Mouse (Mus musculus) neural tube, embryonic 14.5 days (tissue): Measurements from ENCODE around the gene Tmod2. TPM values are rescaled to one million over a fixed set of nuclear protein-coding genes. Genes with fewer than 3 reads are reported as not detected.

Experiments
- ATAC-seq: fragments of 200-750 bp; cut with Nextera tagmentation; 2 replicates; pipeline ENCODE4 v1.8.0; 2017; ENCODE audit warnings: low read depth, mild to moderate bottlenecking, moderate TSS enrichment, moderate library complexity
- H3K27ac ChIP-seq: fragments of 300-500 bp; sonication (generic); 2 replicates; pipeline ENCODE4 v1.5.1; 2014; ENCODE audit warnings: low read depth, mild to moderate bottlenecking, control low read depth, low read length, moderate library complexity, mixed read lengths
- H3K27me3 ChIP-seq: fragments of 300-500 bp; sonication (generic); 2 replicates; pipeline ENCODE4 v1.6.1; 2014; ENCODE audit warnings: low read length; ENCODE audit not compliant: control insufficient read depth, insufficient read depth
- H3K36me3 ChIP-seq: fragments of 300-500 bp; sonication (generic); 2 replicates; pipeline ENCODE4 v1.6.1; 2014; ENCODE audit warnings: low read length, mixed read lengths; ENCODE audit not compliant: control insufficient read depth, insufficient read depth
- H3K4me1 ChIP-seq: fragments of 300-500 bp; sonication (generic); 2 replicates; pipeline ENCODE4 v1.6.1; 2014; ENCODE audit warnings: low read length; ENCODE audit not compliant: control insufficient read depth, insufficient read depth
- H3K4me2 ChIP-seq: fragments of 300-500 bp; sonication (generic); 2 replicates; pipeline ENCODE4 v1.6.1; 2014; ENCODE audit warnings: mild to moderate bottlenecking, low read depth, low read length, control low read depth
- H3K4me3 ChIP-seq: fragments of 300-500 bp; sonication (generic); 2 replicates; pipeline ENCODE4 v1.5.1; 2014; ENCODE audit warnings: low read depth, low read length, control low read depth, mixed read lengths
- H3K9ac ChIP-seq: fragments of 300-500 bp; sonication (generic); replicated peaks from 2 replicates; pipeline ENCODE4 v1.6.1; 2014; ENCODE audit warnings: low read depth, mild to moderate bottlenecking, control low read depth, low read length, mixed read lengths
- H3K9me3 ChIP-seq: fragments of 300-500 bp; sonication (generic); 2 replicates; pipeline ENCODE4 v1.6.1; 2016; ENCODE audit warnings: low read length; ENCODE audit not compliant: control insufficient read depth
- WGBS: fragments of 180-500 bp; shearing (Covaris S2); extraction: QIAGEN DNeasy Blood & Tissue Kit; methylation state at CpG from one replicate; pipeline ENCODE4 v1.1.7; 2014; 5-methylcytosine and 5-hydroxymethylcytosine counted together
- polyA plus RNA-seq: library from polyadenylated mRNA; unstranded; fragments of >200 nt; fragmentation: Nextera tagmentation; extraction: Ambion mirVana; gene quantifications from 2 replicates; pipeline ENCODE4 v1.2.1, GENCODE M21; 2014

Tmod2 gene
- polyA plus RNA-seq, 1 experiment from 2014 or later = 265 TPM

GRCm38 (mm10) chr9:75563176-75563575 lies 47.9 kb downstream of the Tmod2 start:
- no peaks in the 10 kb centered on the region for H3K4me1 ChIP-seq
- no peak overlapping the region for H3K4me3 ChIP-seq
- WGBS = 47% methylated on average over 2 of the region's 2 CpGs
- ATAC-seq = no peak
- H3K9me3 ChIP-seq = no peaks in the 10 kb centered on the region
- H3K36me3 ChIP-seq = no peaks in the 10 kb centered on the region
- no peak overlapping the region for H3K27ac ChIP-seq
- no peak overlapping the region for H3K9ac ChIP-seq
- no peaks in the 10 kb centered on the region for H3K27me3 ChIP-seq
- H3K4me2 ChIP-seq = no peak overlapping the region

- WGBS = 88% methylated on average over 13 of the region's 13 CpGs
- Histone ChIP-seq H3K4me2 (no peak overlapping the region), H3K4me3 (no peak overlapping the region), H3K36me3 (no peaks in the 10 kb centered on the region), H3K27me3 (no peaks in the 10 kb centered on the region), H3K9ac (no peak overlapping the region), H3K9me3 (no peaks in the 10 kb centered on the region), H3K4me1 (peaks cover 5% of the 10 kb centered on the region; the same call in 1 of the 2 replicates), H3K27ac (no peak overlapping the region)
- no peak for ATAC-seq
These were observed 50.0 kb downstream of the Tmod2 start for GRCm38 (mm10) chr9:75561040-75561669.

GRCm38 (mm10) chr9:75560353-75560752 lies 50.8 kb downstream of the Tmod2 start:
- Histone ChIP-seq H3K9me3 (no peaks in the 10 kb centered on the region), H3K4me2 (peak overlapping the region; percentile 75; the same call in 1 of the 2 replicates)

GRCm38 (mm10) chr9:75559512-75560012 lies 51.6 kb downstream of the Tmod2 start, which contains the start of gene Tmod3:
TSS of gene Tmod3 (minus strand) at chr9:75559657.
- peak within 1 kb of the TSS; percentile 64; the same call in 1 of the 2 replicates for H3K27ac ChIP-seq
- H3K4me2 ChIP-seq = peak within 1 kb of the TSS; percentile 75
- H3K9ac ChIP-seq = peak within 1 kb of the TSS; percentile 79
- peak within 1 kb of the TSS; percentile 86 for H3K4me3 ChIP-seq
- ATAC-seq = peak; percentile 97
- H3K36me3 ChIP-seq = no peaks in the 10 kb centered on the region
- H3K27me3 ChIP-seq = no peaks in the 10 kb centered on the region
- H3K9me3 ChIP-seq = no peaks in the 10 kb centered on the region
- H3K4me1 ChIP-seq = peaks cover 5% of the 10 kb centered on the region; the same call in 1 of the 2 replicates
- 3% methylated on average over 21 of the region's 21 CpGs for WGBS

More at GRCm38 (mm10) chr9:75560353-75560752, 50.8 kb downstream of the Tmod2 start:
- no peaks in the 10 kb centered on the region for H3K27me3 ChIP-seq
- no peak overlapping the region for H3K4me3 ChIP-seq
- H3K9ac ChIP-seq = no peak overlapping the region
- H3K36me3 ChIP-seq = no peaks in the 10 kb centered on the region
- H3K27ac ChIP-seq = no peak overlapping the region
- ATAC-seq = no peak
- H3K4me1 ChIP-seq = peaks cover 5% of the 10 kb centered on the region; the same call in 1 of the 2 replicates

- Histone ChIP-seq H3K36me3 (no peaks in the 10 kb centered on the region), H3K4me2 (peak overlapping the region; percentile 75), H3K4me1 (peaks cover 5% of the 10 kb centered on the region; the same call in 1 of the 2 replicates), H3K9me3 (no peaks in the 10 kb centered on the region), H3K9ac (peak overlapping the region; percentile 79), H3K4me3 (peak overlapping the region; percentile 86), H3K27me3 (no peaks in the 10 kb centered on the region), H3K27ac (peak overlapping the region; percentile 64; the same call in 1 of the 2 replicates)
- WGBS = under 1% methylated on average over 46 of the region's 47 CpGs
- peak; percentile 86 for ATAC-seq
These were observed 52.2 kb downstream of the Tmod2 start for GRCm38 (mm10) chr9:75558812-75559511.

- ATAC-seq = no peak
These were observed 52.8 kb downstream of the Tmod2 start for GRCm38 (mm10) chr9:75558360-75558759.

GRCm38 (mm10) chr9:75553719-75554118 lies 57.4 kb downstream of the Tmod2 start:
- 75% methylated on average over 4 of the region's 4 CpGs for WGBS
- Histone ChIP-seq H3K9me3 (no peaks in the 10 kb centered on the region), H3K4me3 (no peak overlapping the region), H3K27ac (no peak overlapping the region), H3K4me2 (no peak overlapping the region), H3K36me3 (no peaks in the 10 kb centered on the region), H3K4me1 (peaks cover 5% of the 10 kb centered on the region; the same call in 1 of the 2 replicates), H3K9ac (no peak overlapping the region), H3K27me3 (no peaks in the 10 kb centered on the region)
- no peak for ATAC-seq

More at GRCm38 (mm10) chr9:75558360-75558759, 52.8 kb downstream of the Tmod2 start:
- no peak overlapping the region for H3K27ac ChIP-seq
- H3K9ac ChIP-seq = peak overlapping the region; percentile 79; the same call in 1 of the 2 replicates
- H3K27me3 ChIP-seq = no peaks in the 10 kb centered on the region
- no peaks in the 10 kb centered on the region for H3K9me3 ChIP-seq
- peak overlapping the region; percentile 86 for H3K4me3 ChIP-seq
- peak overlapping the region; percentile 75 for H3K4me2 ChIP-seq
- peaks cover 5% of the 10 kb centered on the region; the same call in 1 of the 2 replicates for H3K4me1 ChIP-seq
- no peaks in the 10 kb centered on the region for H3K36me3 ChIP-seq
- 26% methylated on average over 3 of the region's 3 CpGs for WGBS

GRCm38 (mm10) chr9:75551342-75551741 lies 59.8 kb downstream of the Tmod2 start:
- 48% methylated on average over 5 of the region's 5 CpGs for WGBS
- Histone ChIP-seq H3K27ac (no peak overlapping the region), H3K4me3 (no peak overlapping the region), H3K9ac (no peak overlapping the region), H3K9me3 (no peaks in the 10 kb centered on the region), H3K36me3 (no peaks in the 10 kb centered on the region), H3K4me2 (no peak overlapping the region), H3K27me3 (no peaks in the 10 kb centered on the region), H3K4me1 (no peaks in the 10 kb centered on the region)
- ATAC-seq = no peak

GRCm38 (mm10) chr9:75549010-75549409 lies 62.1 kb downstream of the Tmod2 start:
- no peak overlapping the region for H3K9ac ChIP-seq
- no peaks in the 10 kb centered on the region for H3K36me3 ChIP-seq
- ATAC-seq = no peak
- H3K4me1 ChIP-seq = no peaks in the 10 kb centered on the region
- H3K27me3 ChIP-seq = no peaks in the 10 kb centered on the region
- H3K4me2 ChIP-seq = no peak overlapping the region
- no peak overlapping the region for H3K4me3 ChIP-seq
- WGBS = 71% methylated on average over 8 of the region's 8 CpGs
- H3K27ac ChIP-seq = no peak overlapping the region
- H3K9me3 ChIP-seq = no peaks in the 10 kb centered on the region
